Mouse (Mus musculus): Measurements from ENCODE around the gene Gm13723. TPM values are rescaled to one million over a fixed set of nuclear protein-coding genes. Genes with fewer than 3 reads are reported as not detected.

Gm13723 gene
- polyA plus RNA-seq (2017; shearing (Covaris generic)) = 0.15 TPM

GRCm38 (mm10) chr2:86874702-86875101, at the start of gene Gm13723:
Gene Gm13723 (minus strand): TSS chr2:86874802.

GRCm38 (mm10) chr2:86892116-86892515, 17.5 kb upstream of the Gm13723 start, which contains the start of gene Olfr1097:
Gene Olfr1097 (minus strand): TSS chr2:86892216.

GRCm38 (mm10) chr2:86851596-86851995, 23.0 kb downstream of the Gm13723 start, which contains the start of gene Olfr1095:
Gene Olfr1095 (minus strand): TSS chr2:86851696.

GRCm38 (mm10) chr2:86824363-86824762, 50.2 kb downstream of the Gm13723 start, which contains the start of gene Olfr1094:
Gene Olfr1094 (plus strand): TSS chr2:86824663.

Other genes with a start within 250 kb of the Gm13723 start
- gene Olfr1084, start 235.1 kb downstream of the Gm13723 start, polyA plus RNA-seq (2017; shearing (Covaris generic)) = not detected
- gene Olfr1085, start 212.8 kb downstream of the Gm13723 start, polyA plus RNA-seq (2017; shearing (Covaris generic)) = not detected
- not detected for gene Olfr1086, start 194.7 kb downstream of the Gm13723 start, polyA plus RNA-seq (2017; shearing (Covaris generic))
- gene Olfr1087, start 176.4 kb downstream of the Gm13723 start, polyA plus RNA-seq (2017; shearing (Covaris generic)) = not detected
- gene Olfr1089, start 141.1 kb downstream of the Gm13723 start, polyA plus RNA-seq (2017; shearing (Covaris generic)) = not detected
- gene Olfr1090, start 115.8 kb downstream of the Gm13723 start, polyA plus RNA-seq (2017; shearing (Covaris generic)) = 0.24 TPM
- not detected for gene Olfr1093, start 92.3 kb downstream of the Gm13723 start, polyA plus RNA-seq (2017; shearing (Covaris generic))
- gene Olfr141, start 64.8 kb downstream of the Gm13723 start, polyA plus RNA-seq (2017; shearing (Covaris generic)) = not detected
- not detected for gene Olfr1094, start 50.1 kb downstream of the Gm13723 start, polyA plus RNA-seq (2017; shearing (Covaris generic))
- gene Olfr1095, start 23.1 kb downstream of the Gm13723 start, polyA plus RNA-seq (2017; shearing (Covaris generic)) = not detected
- not detected for gene Olfr1097, start 17.4 kb upstream of the Gm13723 start, polyA plus RNA-seq (2017; shearing (Covaris generic))
- not detected for gene Olfr1098, start 49.7 kb upstream of the Gm13723 start, polyA plus RNA-seq (2017; shearing (Covaris generic))
- gene Olfr1099, start 85.9 kb upstream of the Gm13723 start, polyA plus RNA-seq (2017; shearing (Covaris generic)) = not detected
- gene Olfr1100, start 105.2 kb upstream of the Gm13723 start, polyA plus RNA-seq (2017; shearing (Covaris generic)) = not detected
- not detected for gene Olfr1101, start 116.4 kb upstream of the Gm13723 start, polyA plus RNA-seq (2017; shearing (Covaris generic))
- not detected for gene Olfr1102, start 123.6 kb upstream of the Gm13723 start, polyA plus RNA-seq (2017; shearing (Covaris generic))
- gene Olfr1104, start 152.3 kb upstream of the Gm13723 start, polyA plus RNA-seq (2017; shearing (Covaris generic)) = not detected
- not detected for gene Olfr1105, start 161.7 kb upstream of the Gm13723 start, polyA plus RNA-seq (2017; shearing (Covaris generic))
- not detected for gene Olfr1106, start 177.5 kb upstream of the Gm13723 start, polyA plus RNA-seq (2017; shearing (Covaris generic))
- not detected for gene Olfr1107, start 201.0 kb upstream of the Gm13723 start, polyA plus RNA-seq (2017; shearing (Covaris generic))
- not detected for gene Olfr1109, start 221.2 kb upstream of the Gm13723 start, polyA plus RNA-seq (2017; shearing (Covaris generic))
- gene Olfr259, start 239.8 kb upstream of the Gm13723 start, polyA plus RNA-seq (2017; shearing (Covaris generic)) = not detected